Mouse (Mus musculus) midbrain, embryonic 16.5 days (tissue): ENCODE measurements around the gene Emg1. TPM values are rescaled to one million over a fixed set of nuclear protein-coding genes. Genes with fewer than 3 reads are reported as not detected.
"Not testable (repeated sequence)": the region's sequence is repeated elsewhere in the genome, so short reads cannot be mapped to it uniquely, and the experiment has no call there.

Experiments used
- ATAC-seq: fragments of 200-750 bp; cut with Nextera tagmentation; 2 replicates; pipeline ENCODE4 v1.8.0; 2017; ENCODE audit warnings: moderate TSS enrichment
- H3K27ac ChIP-seq: fragments of 300-500 bp; sonication (generic); 2 replicates; pipeline ENCODE4 v1.5.1; 2014; ENCODE audit warnings: mild to moderate bottlenecking, low read length, mixed read lengths
- H3K27me3 ChIP-seq: fragments of 300-500 bp; sonication (generic); 2 replicates; pipeline ENCODE4 v1.6.1; 2014; ENCODE audit warnings: low read depth, low read length, mixed read lengths; ENCODE audit not compliant: control insufficient read depth, insufficient read depth
- H3K36me3 ChIP-seq: fragments of 300-500 bp; sonication (generic); 2 replicates; pipeline ENCODE4 v1.6.1; 2014; ENCODE audit warnings: mild to moderate bottlenecking, low read length, moderate library complexity, mixed read lengths; ENCODE audit not compliant: control insufficient read depth, insufficient read depth
- H3K4me1 ChIP-seq: fragments of 300-500 bp; sonication (generic); 2 replicates; pipeline ENCODE4 v1.6.1; 2014; ENCODE audit warnings: mild to moderate bottlenecking, low read length, mixed read lengths; ENCODE audit not compliant: control insufficient read depth, insufficient read depth
- H3K4me2 ChIP-seq: fragments of 300-500 bp; sonication (generic); 2 replicates; pipeline ENCODE4 v1.6.1; 2014; ENCODE audit warnings: mild to moderate bottlenecking, low read length, mixed read lengths
- H3K4me3 ChIP-seq: fragments of 300-500 bp; sonication (generic); 2 replicates; pipeline ENCODE4 v1.5.1; 2014; ENCODE audit warnings: low read depth, mild to moderate bottlenecking, low read length, moderate library complexity, mixed read lengths
- H3K9ac ChIP-seq: fragments of 300-500 bp; sonication (generic); 2 replicates; pipeline ENCODE4 v1.6.1; 2014; ENCODE audit warnings: low read depth, low read length, mixed read lengths
- H3K9me3 ChIP-seq: fragments of 300-500 bp; sonication (generic); replicated peaks from 2 replicates; pipeline ENCODE4 v1.6.1; 2014; ENCODE audit warnings: mild to moderate bottlenecking, low read length, mixed read lengths; ENCODE audit not compliant: control insufficient read depth, poor library complexity, severe bottlenecking
- WGBS: fragments of 180-500 bp; shearing (Covaris S2); extraction: QIAGEN DNeasy Blood & Tissue Kit; methylation state at CpG from one replicate; pipeline ENCODE4 v1.1.7; 2014; 5-methylcytosine and 5-hydroxymethylcytosine counted together
- polyA plus RNA-seq: library from polyadenylated mRNA; unstranded; fragments of >200 nt; fragmentation: Nextera tagmentation; extraction: Ambion mirVana; gene quantifications from 2 replicates; pipeline ENCODE4 v1.2.1, GENCODE M21; 2015

The Emg1 gene
- polyA plus RNA-seq, 1 experiment from 2014 or later, result 95.3 TPM

GRCm38 (mm10) chr6:124693243-124693981 is 18.6 kb downstream of the Emg1 start:
- H3K4me2 ChIP-seq, result no peak overlapping the region
- H3K4me1 ChIP-seq, result no peaks in the 10 kb centered on the region
- H3K27ac ChIP-seq, result peak overlapping the region; percentile 11; the same call in 1 of the 2 replicates
- WGBS, result 87% methylated on average over 15 of the region's 15 CpGs
- H3K9ac ChIP-seq, result no peak overlapping the region
- H3K9me3 ChIP-seq, result no peaks in the 10 kb centered on the region
- no peaks in the 10 kb centered on the region for H3K27me3 ChIP-seq
- ATAC-seq, result no peak
- H3K4me3 ChIP-seq, result no peak overlapping the region
- H3K36me3 ChIP-seq, result no peaks in the 10 kb centered on the region

- Histone ChIP-seq H3K9ac (no peak overlapping the region), H3K4me3 (no peak overlapping the region), H3K36me3 (no peaks in the 10 kb centered on the region), H3K4me2 (no peak overlapping the region), H3K27me3 (no peaks in the 10 kb centered on the region), H3K27ac (no peak overlapping the region), H3K4me1 (no peaks in the 10 kb centered on the region), H3K9me3 (no peaks in the 10 kb centered on the region)
- ATAC-seq, result no peak
- WGBS, result 97% methylated on average over 3 of the region's 3 CpGs
These were observed 21.5 kb downstream of the Emg1 start for GRCm38 (mm10) chr6:124690517-124690916.

GRCm38 (mm10) chr6:124689011-124689410 is 23.0 kb downstream of the Emg1 start:
- WGBS, result 95% methylated on average over 3 of the region's 3 CpGs

GRCm38 (mm10) chr6:124688151-124688758 is 23.7 kb downstream of the Emg1 start:
- ATAC-seq, result no peak
- Histone ChIP-seq H3K4me2 (no peak overlapping the region), H3K36me3 (no peaks in the 10 kb centered on the region), H3K27me3 (no peaks in the 10 kb centered on the region), H3K27ac (no peak overlapping the region), H3K9me3 (no peaks in the 10 kb centered on the region), H3K4me1 (no peaks in the 10 kb centered on the region), H3K4me3 (no peak overlapping the region), H3K9ac (no peak overlapping the region)
- 88% methylated on average over 8 of the region's 8 CpGs for WGBS

More at GRCm38 (mm10) chr6:124689011-124689410, 23.0 kb downstream of the Emg1 start:
- no peak overlapping the region for H3K4me3 ChIP-seq
- H3K27me3 ChIP-seq, result no peaks in the 10 kb centered on the region
- H3K36me3 ChIP-seq, result no peaks in the 10 kb centered on the region
- no peaks in the 10 kb centered on the region for H3K4me1 ChIP-seq
- H3K9me3 ChIP-seq, result no peaks in the 10 kb centered on the region
- no peak overlapping the region for H3K27ac ChIP-seq
- ATAC-seq, result no peak
- no peak overlapping the region for H3K4me2 ChIP-seq
- no peak overlapping the region for H3K9ac ChIP-seq

GRCm38 (mm10) chr6:124686644-124687043 is 25.3 kb downstream of the Emg1 start:
- H3K9me3 ChIP-seq, H3K27me3 ChIP-seq, H3K27ac ChIP-seq, H3K9ac ChIP-seq, H3K4me1 ChIP-seq, H3K36me3 ChIP-seq, ATAC-seq, H3K4me3 ChIP-seq, H3K4me2 ChIP-seq: not testable (repeated sequence)
- 79% methylated on average over 1 of the region's 1 CpGs for WGBS

- H3K4me3 ChIP-seq, result no peak overlapping the region
- H3K9ac ChIP-seq, result no peak overlapping the region
- H3K4me2 ChIP-seq, result no peak overlapping the region
- no peak overlapping the region for H3K27ac ChIP-seq
- ATAC-seq, result no peak
- H3K9me3 ChIP-seq, result no peaks in the 10 kb centered on the region
- WGBS, result 91% methylated on average over 12 of the region's 12 CpGs
- H3K4me1 ChIP-seq, result no peaks in the 10 kb centered on the region
- H3K27me3 ChIP-seq, result no peaks in the 10 kb centered on the region
- H3K36me3 ChIP-seq, result no peaks in the 10 kb centered on the region
These were observed 26.2 kb downstream of the Emg1 start for GRCm38 (mm10) chr6:124685606-124686386.

- H3K27ac ChIP-seq, result no peak overlapping the region
- no peaks in the 10 kb centered on the region for H3K36me3 ChIP-seq
- no peak overlapping the region for H3K4me2 ChIP-seq
- 92% methylated on average over 14 of the region's 14 CpGs for WGBS
- no peak for ATAC-seq
- no peaks in the 10 kb centered on the region for H3K9me3 ChIP-seq
- H3K4me1 ChIP-seq, result no peaks in the 10 kb centered on the region
- no peaks in the 10 kb centered on the region for H3K27me3 ChIP-seq
- no peak overlapping the region for H3K4me3 ChIP-seq
- H3K9ac ChIP-seq, result no peak overlapping the region
These were observed 28.2 kb downstream of the Emg1 start for GRCm38 (mm10) chr6:124683591-124684417.

GRCm38 (mm10) chr6:124682291-124682690 is 29.7 kb downstream of the Emg1 start:
- not testable (repeated sequence) for ATAC-seq, H3K4me3 ChIP-seq, H3K9ac ChIP-seq, H3K36me3 ChIP-seq, H3K9me3 ChIP-seq, H3K4me1 ChIP-seq, H3K4me2 ChIP-seq, H3K27ac ChIP-seq, H3K27me3 ChIP-seq
- 62% methylated on average over 6 of the region's 6 CpGs for WGBS
